Mouse (Mus musculus): Measurements from ENCODE around the gene Gucy2g.
"Not testable (repeated sequence)": the region's sequence is repeated elsewhere in the genome, so short reads cannot be mapped to it uniquely, and the experiment has no call there.

Gene Gucy2g

DNA sequence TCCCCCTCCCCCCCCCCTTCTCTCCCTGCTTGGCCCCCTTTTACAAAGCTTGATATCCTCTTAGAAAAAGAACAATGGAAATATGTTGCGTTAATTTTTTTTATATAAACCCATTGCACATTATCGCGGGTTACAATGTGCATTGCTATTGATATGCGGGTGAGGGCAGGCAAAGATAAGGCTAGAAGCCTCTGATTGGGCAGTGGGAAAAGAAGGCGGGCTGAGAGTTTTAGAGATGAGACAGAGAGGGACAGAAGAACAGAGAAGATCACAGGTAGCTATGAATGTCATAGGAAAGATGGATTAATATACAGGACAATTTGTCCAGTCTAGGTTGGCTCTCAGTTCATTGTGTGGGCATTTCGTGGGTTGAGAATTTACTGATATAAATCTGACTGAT is 33.8 kb downstream of the Gucy2g start:
- no peak for DNase-seq (ENCODE audit: low spot score in 2 of 2)

DNA sequence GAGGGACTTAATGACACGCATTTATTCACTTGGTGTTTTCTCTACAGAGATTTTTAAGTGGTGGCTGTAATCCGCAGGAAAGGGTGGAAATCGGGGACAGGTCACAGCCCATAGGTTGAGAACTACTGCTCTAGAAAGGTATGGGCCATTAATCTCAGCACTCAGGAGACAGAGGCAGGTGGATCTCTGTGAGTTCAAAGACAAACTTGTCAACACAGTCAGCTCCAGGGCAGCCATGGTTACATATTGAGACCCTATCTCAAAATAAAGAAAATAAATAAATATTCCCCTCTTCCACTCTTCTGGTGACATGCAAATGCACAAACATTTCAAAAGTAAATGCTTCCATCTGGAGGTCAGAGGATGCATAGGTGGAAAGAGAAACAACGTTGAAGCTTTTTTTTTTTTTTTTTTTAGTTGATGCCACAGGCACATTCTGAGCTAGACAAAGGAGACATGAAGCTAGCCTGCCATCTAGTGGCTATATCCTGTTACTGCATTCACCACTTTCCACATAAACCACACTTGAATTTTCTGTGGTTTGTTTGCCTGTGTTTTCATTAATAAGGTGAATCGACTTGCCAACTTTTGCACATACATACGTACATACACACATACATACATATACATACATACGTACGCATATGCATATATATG is 34.4 kb downstream of the Gucy2g start:
- no peak for DNase-seq (ENCODE audit: low spot score in 2 of 2)

DNA sequence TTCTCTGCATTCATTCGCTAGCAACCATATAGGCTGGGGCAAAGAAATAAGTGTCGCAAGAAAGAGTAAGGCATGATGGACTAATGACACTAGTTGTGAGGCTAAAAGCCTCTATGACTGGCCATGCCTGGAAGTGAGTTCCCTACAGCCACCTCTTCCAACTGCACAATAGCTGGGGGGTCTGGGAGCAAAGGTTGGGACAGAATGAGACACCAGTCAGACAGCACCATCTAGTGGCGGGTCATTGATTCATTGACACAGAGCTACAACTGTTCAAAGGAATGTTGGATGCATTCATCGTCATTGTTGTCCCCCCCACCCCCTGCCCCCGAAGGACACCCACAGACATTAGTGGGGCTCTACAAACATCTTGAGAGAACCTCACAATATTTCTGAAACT is 42.7 kb downstream of the Gucy2g start:
- DNase-seq (ENCODE audit: low spot score in 2 of 2): peak in 1 of 2 experiments; percentile 19

DNA sequence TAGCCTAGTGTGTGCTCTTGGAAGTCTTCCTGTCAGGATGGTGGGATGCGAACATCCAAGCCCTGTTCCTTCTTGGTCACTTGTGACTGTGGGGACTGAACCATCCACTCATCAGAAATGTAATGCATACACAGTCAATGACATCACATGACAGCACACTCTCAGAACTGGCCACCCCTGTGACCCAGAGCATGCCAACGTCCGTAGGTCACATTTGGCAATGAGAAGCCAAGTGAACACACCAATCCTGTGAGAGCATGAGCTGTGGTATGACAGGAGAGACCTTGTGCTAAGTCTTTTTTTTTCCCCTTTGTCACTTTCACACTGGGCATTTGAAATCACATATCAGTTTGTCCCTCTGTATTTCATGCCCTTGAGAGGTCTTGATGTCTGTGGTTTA is 45.5 kb downstream of the Gucy2g start:
- DNase-seq (ENCODE audit: low spot score in 2 of 2): no peak

DNA sequence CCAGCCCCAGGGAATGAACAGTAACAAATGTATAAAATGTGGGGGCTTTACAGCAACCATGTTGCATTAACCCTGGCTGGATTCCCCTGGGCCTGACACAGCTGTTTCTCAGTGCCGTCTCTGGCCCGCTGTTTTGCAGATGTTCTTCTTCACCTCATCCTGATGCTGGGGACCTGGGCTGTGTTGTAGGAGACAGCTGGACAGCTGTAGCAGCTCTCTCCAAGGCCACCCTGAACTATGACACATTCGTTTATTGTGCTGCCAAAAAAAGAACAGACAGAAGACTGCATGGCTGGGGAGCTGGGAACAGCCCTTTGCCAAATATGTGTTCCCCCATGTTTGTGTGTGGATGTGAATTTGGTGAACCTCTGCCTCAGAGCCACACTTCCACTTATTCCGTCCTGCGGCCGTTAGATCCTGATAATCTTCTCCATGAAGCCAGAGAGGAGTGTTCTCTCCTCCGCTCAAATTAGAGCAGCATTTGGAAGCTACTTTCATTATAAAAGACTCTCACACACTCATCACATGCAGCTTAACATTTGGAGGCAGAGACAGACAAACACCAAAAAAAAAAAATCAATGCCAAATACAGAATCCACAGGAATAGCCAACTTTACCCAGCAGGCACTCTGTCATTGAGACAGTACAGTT is 46.4 kb downstream of the Gucy2g start:
- no peak for DNase-seq (ENCODE audit: low spot score in 2 of 2)

DNA sequence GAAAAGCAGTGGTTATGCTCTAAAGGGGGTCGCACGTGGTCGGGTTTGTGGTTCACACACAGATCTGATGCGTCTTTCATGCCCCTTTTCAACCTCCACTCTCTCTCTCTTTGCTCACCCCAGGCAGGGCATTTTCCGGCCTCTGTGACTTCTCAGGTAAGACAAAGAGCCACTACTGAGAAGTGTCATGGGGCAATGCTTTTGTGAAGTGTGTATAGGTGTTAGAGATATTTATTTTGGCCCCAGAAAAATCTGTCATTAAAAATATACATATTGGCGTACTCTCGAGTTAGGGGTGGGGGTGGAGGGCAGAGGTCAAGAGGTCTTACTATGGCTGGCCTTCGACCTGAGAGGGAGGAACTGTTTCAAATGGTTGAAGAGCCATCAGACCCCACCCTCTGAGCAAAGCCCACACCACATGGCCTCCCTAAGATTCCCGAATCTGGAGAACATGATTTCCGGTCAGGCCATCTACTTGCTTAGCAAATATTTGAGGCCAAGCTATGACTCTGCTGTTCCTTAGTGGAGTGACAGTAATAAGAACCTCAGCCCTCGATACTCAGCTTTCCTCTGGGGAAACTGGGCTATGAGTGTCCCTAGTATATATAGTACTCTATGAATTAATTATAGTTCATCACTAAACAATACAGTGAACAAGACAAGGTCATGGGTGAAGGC is 47.2 kb downstream of the Gucy2g start:
- no peak for DNase-seq (ENCODE audit: low spot score in 2 of 2)

DNA sequence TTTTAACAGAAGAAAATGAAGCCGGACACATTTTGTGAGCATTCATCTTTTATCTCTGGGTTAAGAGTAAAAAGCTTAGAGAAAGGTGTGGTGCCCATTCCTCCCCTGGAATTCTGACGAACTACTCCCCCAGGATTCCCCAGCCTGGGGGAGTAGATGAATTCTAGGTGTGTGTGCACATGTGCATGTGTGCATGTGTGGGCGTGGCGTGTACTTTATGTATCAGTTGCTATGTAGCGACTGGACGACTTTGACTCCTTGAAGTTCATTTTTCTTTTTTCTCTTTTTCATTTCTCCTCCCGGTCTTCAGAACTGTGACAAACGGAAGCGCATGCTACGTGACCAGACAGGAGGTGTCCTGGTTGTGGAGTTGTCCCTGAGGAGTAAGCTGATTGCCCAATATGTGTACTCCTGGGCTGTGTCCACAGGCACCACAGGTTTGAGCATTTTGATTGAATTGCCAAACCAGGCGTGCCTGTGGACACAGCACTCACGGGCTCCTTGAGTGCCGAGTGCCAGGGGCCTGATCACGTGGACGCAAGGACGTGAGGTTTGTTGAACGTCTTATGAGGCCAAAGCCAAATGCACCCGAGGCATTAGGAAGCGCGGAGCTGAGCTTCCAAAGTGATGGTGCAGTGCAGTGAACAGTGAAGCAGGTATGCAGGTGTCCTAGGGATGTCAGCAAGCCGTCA is 48.6 kb downstream of the Gucy2g start:
- no peak for DNase-seq (ENCODE audit: low spot score in 2 of 2)

DNA sequence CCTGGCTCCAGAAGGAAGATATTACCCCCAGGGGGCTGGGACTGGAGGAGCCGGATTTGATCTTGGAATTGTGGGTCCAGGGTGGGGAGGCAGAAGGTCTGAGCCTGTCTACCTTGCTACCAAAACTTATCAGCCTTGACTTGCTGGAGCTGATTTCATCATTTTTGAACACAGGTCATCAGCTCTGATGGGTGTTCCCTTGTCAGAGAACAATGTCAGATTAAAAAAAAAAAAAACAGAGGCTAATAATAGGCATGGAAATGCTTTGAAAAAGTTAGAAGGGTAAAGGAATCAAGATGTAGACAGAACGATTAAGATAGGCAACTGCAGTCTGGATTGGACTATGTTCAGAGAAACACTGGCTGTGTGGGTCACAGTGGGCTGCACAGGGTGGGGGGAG is 49.4 kb downstream of the Gucy2g start:
- no peak for DNase-seq (ENCODE audit: low spot score in 2 of 2)

DNA sequence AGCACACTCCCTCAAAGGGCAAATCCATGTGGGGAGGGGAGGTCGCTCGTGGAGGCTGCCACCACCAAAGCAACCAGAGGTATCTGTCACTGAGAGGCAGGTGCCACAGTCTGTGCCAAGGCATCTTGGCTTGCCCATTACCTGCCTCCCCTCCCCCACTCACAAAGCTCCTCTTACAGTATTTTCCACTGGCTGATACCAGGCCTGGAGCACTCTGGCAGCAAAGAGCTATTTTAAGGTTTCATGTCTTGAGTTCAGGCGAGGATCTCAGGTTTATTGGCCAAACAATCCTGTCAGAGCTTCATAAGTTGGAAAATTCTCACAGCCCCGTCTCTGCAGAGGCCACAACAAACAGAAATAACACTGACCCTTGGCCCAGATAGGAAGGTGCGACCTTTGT is 51.0 kb downstream of the Gucy2g start:
- DNase-seq (ENCODE audit: low spot score in 2 of 2): no peak

DNA sequence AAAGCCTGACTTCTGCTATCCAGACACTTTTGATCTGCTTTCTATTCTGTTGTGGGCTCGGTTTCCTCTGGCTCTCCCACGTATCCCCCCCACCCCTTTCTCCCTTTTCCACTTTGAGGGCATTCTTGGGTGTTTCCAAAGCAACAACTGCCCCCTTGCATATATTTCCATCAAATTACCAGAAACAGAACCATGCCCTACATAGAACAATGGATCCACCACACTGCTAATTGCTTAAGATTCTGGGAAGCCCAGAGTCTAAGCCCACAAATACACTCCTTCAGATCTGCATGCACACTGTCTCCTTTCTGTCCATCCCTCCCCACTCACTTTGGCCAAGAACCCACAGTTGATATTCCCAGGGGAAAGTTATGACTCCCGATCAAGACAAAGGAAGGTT is 55.4 kb downstream of the Gucy2g start:
- no peak for DNase-seq (ENCODE audit: low spot score in 2 of 2)

DNA sequence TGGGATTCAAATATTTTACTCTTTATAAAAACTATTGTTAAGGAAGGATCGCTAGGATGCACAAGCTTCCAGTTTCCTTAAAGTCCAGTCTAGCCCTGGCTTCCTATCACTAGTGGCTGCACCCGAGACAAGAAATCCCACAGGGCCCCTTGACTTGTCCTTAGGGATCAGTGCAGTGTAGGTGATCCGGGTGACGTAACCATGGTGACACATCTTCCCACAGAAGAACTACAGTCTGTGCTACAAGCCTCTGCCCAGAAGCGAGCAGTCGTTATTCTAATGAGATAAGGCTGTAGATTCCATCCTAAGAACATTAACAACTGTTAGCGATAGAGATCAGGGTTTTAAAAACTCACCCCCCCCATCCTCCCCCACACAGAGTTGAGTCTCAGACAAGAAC is 56.0 kb downstream of the Gucy2g start:
- no peak for DNase-seq (ENCODE audit: low spot score in 2 of 2)

DNA sequence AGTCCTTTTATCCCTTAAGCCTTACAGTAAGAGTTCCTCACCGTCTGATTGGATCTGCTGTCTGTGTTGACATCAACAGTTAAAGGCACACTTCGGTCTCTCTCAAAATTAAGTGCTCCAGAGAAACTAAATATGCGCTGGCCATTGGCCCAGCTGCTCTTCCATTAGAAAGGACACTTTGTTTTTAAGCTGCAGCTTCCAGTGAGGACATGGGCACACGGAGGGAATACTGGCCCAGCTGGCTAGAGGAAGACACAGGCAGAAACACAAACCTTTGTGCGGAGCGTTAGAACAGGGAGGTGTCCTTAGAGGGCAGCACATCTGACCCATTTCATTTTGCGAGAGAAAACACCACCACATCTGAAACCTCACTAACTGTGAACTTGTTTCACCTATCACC is 56.6 kb downstream of the Gucy2g start:
- no peak for DNase-seq (ENCODE audit: low spot score in 2 of 2)

DNA sequence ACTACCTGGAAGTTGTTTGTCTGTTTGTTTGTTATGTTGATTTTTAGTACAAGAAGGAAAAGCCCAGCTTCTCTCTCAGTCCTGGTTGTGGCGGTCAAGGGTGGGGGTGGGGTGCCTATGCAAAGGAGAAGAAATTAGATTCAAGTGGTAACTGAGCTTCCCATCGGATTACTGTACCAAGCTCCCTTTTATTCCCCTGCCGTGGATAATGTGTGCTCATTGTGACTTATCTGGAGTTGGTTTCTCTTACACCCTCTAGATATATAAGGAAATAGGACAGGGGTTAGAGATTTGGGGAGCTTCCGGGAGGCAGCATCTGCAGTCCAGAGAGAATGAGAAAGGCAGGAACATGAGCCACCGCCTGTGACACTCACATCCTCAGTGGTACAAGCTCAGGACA is 60.6 kb downstream of the Gucy2g start, which contains the start of gene Tectb:
TSS of gene Tectb (plus strand) at position 301 of the 400 bp plus-strand sequence.
- no peak for DNase-seq (ENCODE audit: low spot score in 2 of 2)

DNA sequence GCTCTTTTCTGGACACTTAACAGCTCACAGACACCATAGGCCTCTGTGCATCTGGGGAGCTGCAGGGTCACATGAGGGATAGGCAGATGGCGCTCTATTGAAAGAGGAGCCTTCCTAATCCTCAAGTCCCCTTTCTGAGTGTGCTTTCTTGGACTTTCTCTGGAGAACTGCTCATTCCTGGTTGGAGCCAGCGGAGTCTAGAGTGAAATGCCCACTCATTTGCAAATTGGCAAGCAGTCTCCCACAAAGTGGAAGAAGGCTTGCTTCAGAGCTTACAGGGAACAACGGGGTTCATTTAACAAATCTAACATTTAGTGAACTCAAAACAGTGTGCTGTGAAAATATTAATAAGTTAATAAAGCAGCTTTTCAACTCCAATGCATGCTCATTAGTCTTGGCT is 63.9 kb downstream of the Gucy2g start:
- no peak for DNase-seq (ENCODE audit: low spot score in 2 of 2)

DNA sequence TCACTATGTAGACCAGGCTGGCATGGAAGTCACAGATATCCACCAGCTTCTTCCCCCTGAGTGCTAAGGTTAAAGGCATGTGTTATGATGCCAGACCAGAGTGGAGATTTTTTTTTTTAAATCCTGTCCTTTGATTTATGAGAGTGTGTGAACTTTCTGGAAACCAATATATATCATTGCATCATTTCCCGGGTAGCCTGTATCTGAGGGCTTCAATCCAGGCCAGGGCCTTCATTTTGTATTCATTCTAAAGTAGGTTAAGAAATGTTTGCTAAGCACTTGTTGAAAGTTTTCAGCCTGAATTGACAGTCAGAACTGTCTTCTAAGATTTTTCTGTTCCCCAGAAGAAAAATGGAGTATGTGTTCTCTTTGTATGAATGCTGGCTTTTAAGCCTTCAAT is 69.5 kb downstream of the Gucy2g start:
- DNase-seq (ENCODE audit: low spot score in 2 of 2): no peak

DNA sequence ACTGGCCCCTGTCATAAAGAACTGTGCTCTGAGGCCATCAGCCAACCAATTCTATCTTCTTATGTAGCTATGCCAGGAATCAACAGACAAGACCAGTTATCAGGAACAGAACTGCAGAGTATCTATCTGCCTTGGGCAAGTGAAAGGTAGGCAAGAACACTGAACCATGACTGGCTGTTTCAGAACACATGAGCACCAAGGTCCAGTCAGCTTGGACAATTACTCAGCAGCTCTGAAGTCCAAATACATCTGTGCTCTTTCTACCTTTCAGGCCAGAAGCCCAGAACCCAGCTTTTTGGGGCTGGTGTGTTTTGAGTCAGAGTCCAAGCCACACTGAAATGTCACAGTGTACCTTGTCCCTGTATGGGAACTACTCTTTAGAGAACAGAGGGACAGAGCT is 70.6 kb downstream of the Gucy2g start:
- DNase-seq (ENCODE audit: low spot score in 2 of 2): no peak

DNA sequence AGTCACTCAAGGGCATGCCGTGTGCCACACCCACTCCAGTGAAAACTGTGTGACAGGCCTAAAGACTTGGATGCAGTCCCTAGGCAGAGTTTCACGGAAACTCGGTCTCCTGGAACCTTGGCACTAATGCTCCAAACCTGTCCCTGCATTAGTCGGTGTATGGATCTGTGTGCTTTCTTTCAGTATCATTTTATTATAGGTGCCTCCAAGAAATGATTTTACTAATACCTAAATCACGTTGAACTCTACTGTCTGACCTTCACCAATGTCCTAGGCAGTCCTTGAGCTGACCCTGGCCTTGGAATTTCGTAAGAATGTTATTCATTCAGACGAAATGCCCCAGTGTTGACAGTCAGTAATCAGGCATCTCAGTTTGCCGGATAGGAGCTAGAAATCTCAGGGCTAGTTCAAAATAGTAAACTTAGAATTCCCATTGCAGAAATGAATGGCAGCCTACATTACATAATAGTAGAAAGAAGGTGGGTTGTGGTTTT is 71.8 kb downstream of the Gucy2g start:
- DNase-seq (ENCODE audit: low spot score in 2 of 2): not testable (repeated sequence)

DNA sequence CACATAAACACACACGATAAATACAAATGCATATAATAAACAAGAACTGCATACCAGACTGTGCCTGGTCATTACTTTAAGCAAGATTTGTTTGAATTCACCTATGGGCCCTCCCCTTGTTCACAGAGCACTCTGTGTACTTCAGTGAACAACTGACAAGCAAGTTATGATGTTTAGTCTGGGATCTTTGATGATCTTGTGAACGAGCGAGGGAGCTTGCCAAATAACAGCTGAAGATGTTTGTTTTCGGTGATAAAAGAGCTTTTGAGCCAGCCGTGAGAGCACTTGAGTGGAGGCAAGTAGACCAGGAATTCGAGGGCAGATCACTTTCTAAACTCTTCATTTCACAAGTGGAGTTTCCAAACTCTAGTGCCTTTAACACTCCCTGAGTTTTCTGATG is 72.7 kb downstream of the Gucy2g start:
- no peak for DNase-seq (ENCODE audit: low spot score in 2 of 2)

DNA sequence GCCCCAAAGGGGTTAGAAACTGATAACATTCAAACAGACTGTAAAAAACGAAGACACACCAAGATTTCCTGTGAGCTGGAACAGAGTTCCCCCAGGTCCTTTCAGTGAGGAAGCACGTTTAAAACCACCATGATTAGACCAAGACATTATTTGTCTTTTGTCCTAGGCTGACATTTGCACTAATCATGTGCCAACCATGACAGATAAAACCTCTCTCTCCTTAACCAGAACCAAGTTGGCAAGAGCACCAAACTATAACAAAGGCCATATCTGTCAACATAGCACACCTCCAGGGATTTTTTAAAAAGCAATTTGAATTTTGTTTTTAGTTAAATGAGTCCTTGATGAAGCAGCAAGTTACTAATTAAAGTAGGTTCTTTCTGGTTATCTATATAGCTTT is 73.3 kb downstream of the Gucy2g start:
- no peak for DNase-seq (ENCODE audit: low spot score in 2 of 2)

DNA sequence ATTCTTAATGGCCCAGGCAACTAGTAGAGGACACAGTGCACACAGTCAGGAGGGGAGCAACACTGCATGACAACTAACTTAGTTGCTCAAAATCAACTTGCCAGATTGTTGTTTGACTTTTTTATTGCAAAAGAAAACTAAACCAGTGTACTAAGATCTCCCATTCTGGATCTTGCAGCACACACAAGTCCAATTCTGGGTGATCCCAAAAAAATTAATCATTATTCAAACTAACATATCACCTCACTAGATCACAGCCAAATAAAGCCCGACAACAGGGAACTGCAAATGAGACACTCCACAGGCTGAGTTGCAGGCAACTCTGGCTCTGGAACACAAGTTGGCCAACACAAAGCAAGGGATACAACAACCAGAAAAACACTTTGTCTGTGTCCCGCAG is 74.3 kb downstream of the Gucy2g start:
- no peak for DNase-seq (ENCODE audit: low spot score in 2 of 2)

DNA sequence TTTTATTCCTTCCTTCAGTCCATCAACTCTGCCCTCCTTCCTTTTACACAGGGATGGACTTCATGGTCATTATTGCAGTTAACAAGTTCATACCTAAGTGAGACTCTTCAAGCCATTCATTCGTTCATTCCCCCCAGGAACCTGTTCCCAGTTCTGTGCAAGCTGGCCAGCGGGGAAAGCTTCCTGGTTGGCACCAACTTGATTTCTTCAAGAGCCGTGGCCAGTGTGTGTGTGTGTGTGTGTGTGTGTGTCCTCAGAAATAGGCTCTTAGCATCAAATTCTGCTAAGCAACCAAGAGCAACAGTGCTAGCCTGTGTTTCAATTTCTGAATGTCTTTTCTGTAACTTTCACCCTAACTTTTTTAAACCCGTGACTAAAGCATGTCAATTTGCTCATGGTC is 75.1 kb downstream of the Gucy2g start:
- DNase-seq (ENCODE audit: low spot score in 2 of 2): no peak

DNA sequence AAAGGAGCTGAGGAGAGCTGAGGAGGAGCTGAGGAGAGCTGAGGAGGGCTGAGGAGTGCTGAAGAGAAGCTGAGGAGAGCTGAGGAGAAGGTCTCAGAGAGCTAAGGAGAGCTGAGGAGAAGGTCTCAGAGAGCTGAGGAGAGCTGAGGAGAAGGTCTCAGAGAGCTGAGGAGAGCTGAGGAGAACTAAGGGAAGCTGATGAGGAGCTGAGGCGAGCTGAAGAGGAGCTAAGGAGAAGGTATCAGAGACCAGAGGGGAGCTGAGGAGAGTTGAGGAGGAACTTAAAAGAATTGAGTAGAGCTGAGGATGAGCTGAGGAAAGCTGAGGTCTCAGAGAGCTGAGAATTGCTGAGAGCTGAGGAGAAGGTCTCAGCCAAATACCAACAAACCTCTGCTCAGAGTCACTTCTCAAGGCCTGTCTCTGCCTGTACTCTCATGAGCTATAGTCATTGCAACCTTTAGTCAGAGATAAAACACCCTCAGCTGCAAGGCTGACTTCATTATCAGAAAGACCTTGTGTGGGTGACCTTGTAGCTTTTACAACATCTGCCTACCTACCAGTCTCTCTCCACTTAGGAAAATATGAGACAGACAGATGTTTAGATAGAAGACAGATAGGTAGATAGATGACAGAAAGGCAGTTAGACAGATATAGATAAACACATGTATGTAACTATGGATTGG is 75.7 kb downstream of the Gucy2g start:
- DNase-seq (ENCODE audit: low spot score in 2 of 2): no peak

Data from spleen, postnatal 14 days (tissue).